Mouse (Mus musculus) brain, embryonic 14.5 days (tissue): Measurements from ENCODE around the gene Cpa4.

Experiments used
- CTCF ChIP-seq: fragments of 200-500 bp; IDR thresholded peaks from 2 replicates; pipeline ENCODE4 v1.5.1; 2012; ENCODE audit warnings: inconsistent platforms, mild to moderate bottlenecking, moderate library complexity, borderline replicate concordance; ENCODE audit not compliant: insufficient read depth, insufficient read length; ENCODE audit errors: extremely low read depth
- POLR2A ChIP-seq: fragments of 200-500 bp; IDR thresholded peaks from 2 replicates; pipeline ENCODE4 v1.6.1; 2012; ENCODE audit warnings: mild to moderate bottlenecking, inconsistent platforms, borderline replicate concordance; ENCODE audit not compliant: poor library complexity, insufficient read depth, insufficient read length, severe bottlenecking; ENCODE audit errors: extremely low read depth

GRCm38 (mm10) chr6:30615741-30616140, 47.6 kb downstream of the Cpa4 start:
- no peak for TF ChIP-seq CTCF
- no peak for TF ChIP-seq POLR2A
